Mouse (Mus musculus): ENCODE results near the gene Duxbl2. TPM values are rescaled to one million over a fixed set of nuclear protein-coding genes. Genes with fewer than 3 reads are reported as not detected.
"Not testable (repeated sequence)": the region's sequence is repeated elsewhere in the genome, so short reads cannot be mapped to it uniquely, and the experiment has no call there.

The Duxbl2 gene
- total RNA-seq (2021) = not detected
- long read RNA-seq, experiment 1 = 0 reads
- long read RNA-seq, experiment 2 = 0 reads

GRCm38 (mm10) chr14:26118150-26118549, at the start of gene Duxbl2:
Duxbl2 (plus strand) TSS chr14:26118349.
- DNase-seq (ENCODE audit: low spot score in 2 of 2) = not testable (repeated sequence)

- not testable (repeated sequence) for DNase-seq (ENCODE audit: low spot score in 2 of 2)
Measured at GRCm38 (mm10) chr14:26076620-26077390, 41.3 kb upstream of the Duxbl2 start.

GRCm38 (mm10) chr14:26081216-26081615, 36.9 kb upstream of the Duxbl2 start, which contains the start of gene Cphx2:
Cphx2 (plus strand) TSS chr14:26081516.
- not testable (repeated sequence) for DNase-seq (ENCODE audit: low spot score in 2 of 2)

GRCm38 (mm10) chr14:26081997-26082396, 36.2 kb upstream of the Duxbl2 start, which contains the start of gene Cphx3:
Cphx3 (plus strand) TSS chr14:26082297.
- DNase-seq (ENCODE audit: low spot score in 2 of 2) = not testable (repeated sequence)

- not testable (repeated sequence) for DNase-seq (ENCODE audit: low spot score in 2 of 2)
Measured at GRCm38 (mm10) chr14:26097622-26098021, 20.5 kb upstream of the Duxbl2 start.

GRCm38 (mm10) chr14:26118550-26119000, 426 bp downstream of the Duxbl2 start:
- DNase-seq (ENCODE audit: low spot score in 2 of 2) = not testable (repeated sequence)

- DNase-seq (ENCODE audit: low spot score in 2 of 2) = not testable (repeated sequence)
Measured at GRCm38 (mm10) chr14:26119095-26119494, 946 bp downstream of the Duxbl2 start.

GRCm38 (mm10) chr14:26147095-26147494, 28.9 kb downstream of the Duxbl2 start:
- not testable (repeated sequence) for DNase-seq (ENCODE audit: low spot score in 2 of 2)

- not testable (repeated sequence) for DNase-seq (ENCODE audit: low spot score in 2 of 2)
Measured at GRCm38 (mm10) chr14:26156032-26156431, 37.9 kb downstream of the Duxbl2 start.

GRCm38 (mm10) chr14:26161156-26161555, 43.0 kb downstream of the Duxbl2 start:
- DNase-seq (ENCODE audit: low spot score in 2 of 2) = not testable (repeated sequence)

GRCm38 (mm10) chr14:26162423-26162822, 44.3 kb downstream of the Duxbl2 start:
- DNase-seq (ENCODE audit: low spot score in 2 of 2) = not testable (repeated sequence)

- DNase-seq (ENCODE audit: low spot score in 2 of 2) = not testable (repeated sequence)
Measured at GRCm38 (mm10) chr14:26165266-26165665, 47.1 kb downstream of the Duxbl2 start.

GRCm38 (mm10) chr14:26173955-26174354, 55.8 kb downstream of the Duxbl2 start:
- not testable (repeated sequence) for DNase-seq (ENCODE audit: low spot score in 2 of 2)

GRCm38 (mm10) chr14:26175028-26175427, 56.9 kb downstream of the Duxbl2 start:
- not testable (repeated sequence) for DNase-seq (ENCODE audit: low spot score in 2 of 2)

Other genes with a start within 250 kb of the Duxbl2 start
- 1 to 10 TPM in 1 of 2 experiments, not detected in 1; 3.5 TPM for gene Plac9a, start 215.2 kb upstream of the Duxbl2 start, total RNA-seq (2021)
- 1 to 10 TPM; 2.3 to 3.1 TPM for gene Tmem254a, start 190.7 kb upstream of the Duxbl2 start, total RNA-seq (2021)
- not detected for gene Cphx1, start 180.0 kb upstream of the Duxbl2 start, total RNA-seq (2021)
- gene Duxbl1, start 139.8 kb upstream of the Duxbl2 start, total RNA-seq (2021) = under 1 TPM in 1 of 2 experiments, not detected in 1; 0.17 TPM
- gene Gm9780, start 75.6 kb upstream of the Duxbl2 start, total RNA-seq (2021) = 10 to 100 TPM in 1 of 2 experiments, 1 to 10 TPM in 1; 6.6 to 30.1 TPM
- 10 to 100 TPM; 12.5 to 17.2 TPM for gene Tmem254c, start 51.0 kb upstream of the Duxbl2 start, total RNA-seq (2021)
- not detected for gene Cphx2, start 36.8 kb upstream of the Duxbl2 start, total RNA-seq (2021)
- not detected for gene Cphx3, start 36.1 kb upstream of the Duxbl2 start, total RNA-seq (2021)
- 10 to 100 TPM; 39.6 to 53.4 TPM for gene Plac9b, start 64.1 kb downstream of the Duxbl2 start, total RNA-seq (2021)
- gene Tmem254b, start 88.7 kb downstream of the Duxbl2 start, total RNA-seq (2021) = 10 to 100 TPM in 1 of 2 experiments, 1 to 10 TPM in 1; 6.6 to 13.6 TPM
- under 1 TPM in 1 of 2 experiments, not detected in 1; 0.26 TPM for gene Duxbl3, start 139.6 kb downstream of the Duxbl2 start, total RNA-seq (2021)

Data from adrenal gland, adult 18-20 months (tissue).